Mouse (Mus musculus): Measurements from ENCODE around the gene Asb11. TPM values are rescaled to one million over a fixed set of nuclear protein-coding genes. Genes with fewer than 3 reads are reported as not detected.

Gene Asb11
- polyA plus RNA-seq, 1 experiment from 2014 or later, result not detected

Other genes with a start within 250 kb of the Asb11 start
- gene Bmx, start 178.8 kb upstream of the Asb11 start, polyA plus RNA-seq (2014; fragmentation: Nextera tagmentation; extraction: Ambion mirVana), result 0.28 TPM in 2 replicates
- gene Pir, start 167.6 kb upstream of the Asb11 start, polyA plus RNA-seq (2014; fragmentation: Nextera tagmentation; extraction: Ambion mirVana), result 11.0 and 12.2 TPM in 2 replicates
- 0.75 and 0.88 TPM in 2 replicates for gene Vegfd, start 63.6 kb upstream of the Asb11 start, polyA plus RNA-seq (2014; fragmentation: Nextera tagmentation; extraction: Ambion mirVana)
- 16.1 and 17.7 TPM in 2 replicates for gene Piga, start 17.2 kb upstream of the Asb11 start, polyA plus RNA-seq (2014; fragmentation: Nextera tagmentation; extraction: Ambion mirVana)
- gene Asb9, start 69.3 kb downstream of the Asb11 start, polyA plus RNA-seq (2014; fragmentation: Nextera tagmentation; extraction: Ambion mirVana), result 0.32 and 0.65 TPM in 2 replicates

Measured in forebrain, embryonic 11.5 days (tissue).